Mouse (Mus musculus) erythroblast, embryonic 14.5 days (primary cell): ENCODE data around the gene Abcg8.

Experiments
- GATA1 ChIP-seq: IDR thresholded peaks from 2 replicates; pipeline ENCODE4 v1.6.1; 2012; ENCODE audit warnings: low read length, inconsistent platforms, mixed read lengths
- TAL1 ChIP-seq: IDR thresholded peaks from 3 replicates; pipeline ENCODE4 v1.6.1; 2012; ENCODE audit warnings: low read length, inconsistent platforms, mixed read lengths

GRCm38 (mm10) chr17:84685286-84685685 is 9.2 kb downstream of the Abcg8 start:
- TF ChIP-seq GATA1 (no peak), TAL1 (no peak)
